Mouse (Mus musculus) stomach, embryonic 14.5 days (tissue): ENCODE data around the gene Pcnx2. TPM values are rescaled to one million over a fixed set of nuclear protein-coding genes. Genes with fewer than 3 reads are reported as not detected.

Source experiments
- ATAC-seq: fragments of 200-750 bp; cut with Nextera tagmentation; 2 replicates; pipeline ENCODE4 v1.8.0; 2017; ENCODE audit warnings: low read depth, moderate TSS enrichment; ENCODE audit not compliant: insufficient number of reproducible peaks, insufficient read depth, low FRiP score
- H3K27ac ChIP-seq: fragments of 300-500 bp; sonication (generic); 2 replicates; pipeline ENCODE4 v1.5.1; 2014; ENCODE audit warnings: mild to moderate bottlenecking, low read length, moderate library complexity, mixed read lengths
- H3K27me3 ChIP-seq: fragments of 300-500 bp; sonication (generic); 2 replicates; pipeline ENCODE4 v1.6.1; 2014; ENCODE audit warnings: low read length, control low read depth, mixed read lengths; ENCODE audit not compliant: control insufficient read depth, insufficient read depth
- H3K36me3 ChIP-seq: fragments of 300-500 bp; sonication (generic); 2 replicates; pipeline ENCODE4 v1.6.1; 2014; ENCODE audit warnings: mild to moderate bottlenecking, control low read depth, low read length, moderate library complexity, mixed read lengths; ENCODE audit not compliant: control insufficient read depth, insufficient read depth
- H3K4me1 ChIP-seq: fragments of 300-500 bp; sonication (generic); 2 replicates; pipeline ENCODE4 v1.6.1; 2014; ENCODE audit warnings: low read length, control low read depth, mixed read lengths; ENCODE audit not compliant: control insufficient read depth, insufficient read depth
- H3K4me2 ChIP-seq: fragments of 300-500 bp; sonication (generic); replicated peaks from 2 replicates; pipeline ENCODE4 v1.6.1; 2014; ENCODE audit warnings: low read depth, low read length, control low read depth
- H3K4me3 ChIP-seq: fragments of 300-500 bp; sonication (generic); 2 replicates; pipeline ENCODE4 v1.5.1; 2014; ENCODE audit warnings: low read depth, low read length, control low read depth
- H3K9ac ChIP-seq: fragments of 300-500 bp; sonication (generic); replicated peaks from 2 replicates; pipeline ENCODE4 v1.6.1; 2014; ENCODE audit warnings: low read depth, mild to moderate bottlenecking, control low read depth, low read length, moderate library complexity, mixed read lengths
- H3K9me3 ChIP-seq: fragments of 300-500 bp; sonication (generic); 2 replicates; pipeline ENCODE4 v1.6.1; 2016; ENCODE audit warnings: low read depth, low read length, control low read depth; ENCODE audit not compliant: control insufficient read depth
- WGBS: fragments of 180-500 bp; shearing (Covaris S2); extraction: QIAGEN DNeasy Blood & Tissue Kit; methylation state at CpG from one replicate; pipeline ENCODE4 v1.1.7; 2014; 5-methylcytosine and 5-hydroxymethylcytosine counted together
- polyA plus RNA-seq: library from polyadenylated mRNA; unstranded; fragments of >200 nt; fragmentation: Nextera tagmentation; extraction: Ambion mirVana; gene quantifications from 2 replicates; pipeline ENCODE4 v1.2.1, GENCODE M21; 2014

The Pcnx2 gene
- polyA plus RNA-seq, 1 experiment from 2014 or later: 0.29 TPM

GRCm38 (mm10) chr8:125823719-125824118, 74.4 kb downstream of the Pcnx2 start:
- Histone ChIP-seq H3K27ac (no peak overlapping the region), H3K4me1 (no peaks in the 10 kb centered on the region), H3K9me3 (no peaks in the 10 kb centered on the region), H3K4me2 (no peak overlapping the region), H3K4me3 (no peak overlapping the region), H3K27me3 (no peaks in the 10 kb centered on the region), H3K9ac (no peak overlapping the region), H3K36me3 (no peaks in the 10 kb centered on the region)
- 34% methylated on average over 12 of the region's 12 CpGs for WGBS
- no peak for ATAC-seq

DNA sequence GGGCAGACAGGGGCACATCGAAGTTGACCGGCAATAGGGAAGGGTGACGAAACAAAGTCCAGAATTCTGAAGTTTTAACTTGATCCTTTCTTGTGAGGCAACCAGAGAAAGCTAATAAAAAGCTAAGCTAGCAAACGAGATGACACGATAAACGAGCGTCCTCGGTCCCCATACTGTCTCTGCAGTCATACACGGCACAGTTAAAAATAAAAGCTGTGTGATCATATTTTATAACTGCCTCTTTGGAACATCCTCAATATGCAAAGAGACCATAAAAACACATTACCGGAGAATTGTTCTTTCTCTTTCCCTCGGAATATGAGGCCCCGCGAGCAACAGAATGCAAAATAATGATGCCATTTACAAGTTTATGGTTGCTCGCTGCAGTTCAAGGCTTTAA, 76.1 kb downstream of the Pcnx2 start:
- Histone ChIP-seq H3K4me2 (no peak overlapping the region), H3K27ac (no peak overlapping the region), H3K36me3 (no peaks in the 10 kb centered on the region), H3K9me3 (no peaks in the 10 kb centered on the region), H3K9ac (no peak overlapping the region), H3K4me1 (no peaks in the 10 kb centered on the region), H3K4me3 (no peak overlapping the region), H3K27me3 (no peaks in the 10 kb centered on the region)
- no peak for ATAC-seq
- WGBS: 66% methylated on average over 14 of the region's 14 CpGs

DNA sequence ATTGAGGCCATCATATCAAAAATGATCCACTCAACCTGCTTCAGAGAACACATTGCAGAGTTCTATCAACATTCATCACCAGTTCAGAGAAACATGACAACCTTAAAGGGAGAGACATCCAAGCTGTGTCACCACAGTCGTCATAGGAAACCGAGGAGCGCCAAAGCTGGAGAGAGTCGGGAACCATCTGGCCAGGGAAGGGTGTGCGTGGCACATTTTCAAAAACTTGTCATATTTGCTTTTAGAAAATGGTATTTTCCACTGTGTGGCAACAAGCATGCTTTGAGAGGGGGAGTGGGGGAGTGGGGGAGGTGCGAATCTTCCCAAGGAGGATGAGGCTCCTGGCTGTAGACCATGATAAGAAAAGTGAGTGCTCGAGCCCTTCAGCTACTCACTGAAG, 78.3 kb downstream of the Pcnx2 start:
- Histone ChIP-seq H3K4me3 (no peak overlapping the region), H3K36me3 (no peaks in the 10 kb centered on the region), H3K9ac (no peak overlapping the region), H3K9me3 (no peaks in the 10 kb centered on the region), H3K4me1 (no peaks in the 10 kb centered on the region), H3K27ac (no peak overlapping the region), H3K27me3 (no peaks in the 10 kb centered on the region), H3K4me2 (no peak overlapping the region)
- WGBS: 50% methylated on average over 7 of the region's 7 CpGs
- ATAC-seq: no peak

GRCm38 (mm10) chr8:125818796-125819195, 79.3 kb downstream of the Pcnx2 start:
- Histone ChIP-seq H3K4me3 (no peak overlapping the region), H3K4me1 (no peaks in the 10 kb centered on the region), H3K4me2 (no peak overlapping the region), H3K27ac (no peak overlapping the region), H3K36me3 (no peaks in the 10 kb centered on the region), H3K27me3 (no peaks in the 10 kb centered on the region), H3K9me3 (no peaks in the 10 kb centered on the region), H3K9ac (no peak overlapping the region)
- no peak for ATAC-seq
- 28% methylated on average over 9 of the region's 9 CpGs for WGBS

GRCm38 (mm10) chr8:125816742-125817141, 81.4 kb downstream of the Pcnx2 start:
- no peak for ATAC-seq
- Histone ChIP-seq H3K9ac (no peak overlapping the region), H3K27me3 (no peaks in the 10 kb centered on the region), H3K4me3 (no peak overlapping the region), H3K9me3 (no peaks in the 10 kb centered on the region), H3K36me3 (no peaks in the 10 kb centered on the region), H3K4me2 (no peak overlapping the region), H3K27ac (no peak overlapping the region), H3K4me1 (no peaks in the 10 kb centered on the region)
- 72% methylated on average over 5 of the region's 5 CpGs for WGBS

DNA sequence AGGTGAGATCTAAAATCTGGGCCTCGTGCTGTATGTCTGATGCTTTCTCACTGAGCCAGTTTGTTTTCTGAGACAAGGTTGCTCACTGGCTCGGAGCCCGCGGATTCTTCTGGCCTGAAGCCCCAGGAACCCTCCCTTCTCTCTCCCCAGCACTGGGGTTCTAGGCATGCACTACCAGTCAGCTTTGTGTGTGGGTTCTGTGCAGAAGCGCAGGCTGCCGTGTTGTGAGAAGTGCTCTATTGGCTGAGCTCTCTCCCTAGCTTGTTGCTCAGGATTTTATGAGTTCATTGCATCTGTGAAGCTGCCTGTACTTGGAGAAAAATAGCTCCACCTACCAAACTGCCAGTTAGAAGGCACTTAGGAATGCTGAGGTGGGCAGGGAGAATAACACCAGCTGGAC, 89.3 kb downstream of the Pcnx2 start:
- 75% methylated on average over 6 of the region's 6 CpGs for WGBS
- Histone ChIP-seq H3K9me3 (no peaks in the 10 kb centered on the region), H3K27ac (no peak overlapping the region), H3K36me3 (no peaks in the 10 kb centered on the region), H3K9ac (no peak overlapping the region), H3K4me2 (no peak overlapping the region), H3K4me1 (no peaks in the 10 kb centered on the region), H3K4me3 (no peak overlapping the region), H3K27me3 (no peaks in the 10 kb centered on the region)
- no peak; the same call in 1 of the 2 replicates for ATAC-seq

GRCm38 (mm10) chr8:125807905-125808310, 90.2 kb downstream of the Pcnx2 start:
- H3K9ac ChIP-seq: no peak overlapping the region
- no peak for ATAC-seq
- no peaks in the 10 kb centered on the region for H3K4me1 ChIP-seq
- H3K36me3 ChIP-seq: no peaks in the 10 kb centered on the region
- H3K27me3 ChIP-seq: no peaks in the 10 kb centered on the region
- WGBS: 80% methylated on average over 12 of the region's 12 CpGs
- no peak overlapping the region for H3K4me3 ChIP-seq
- no peaks in the 10 kb centered on the region for H3K9me3 ChIP-seq
- H3K27ac ChIP-seq: no peak overlapping the region
- no peak overlapping the region for H3K4me2 ChIP-seq

GRCm38 (mm10) chr8:125806459-125806858, 91.7 kb downstream of the Pcnx2 start:
- H3K9ac ChIP-seq: no peak overlapping the region
- no peak overlapping the region for H3K4me3 ChIP-seq
- no peak overlapping the region for H3K27ac ChIP-seq
- no peaks in the 10 kb centered on the region for H3K4me1 ChIP-seq
- no peaks in the 10 kb centered on the region for H3K36me3 ChIP-seq
- H3K27me3 ChIP-seq: no peaks in the 10 kb centered on the region
- no peak for ATAC-seq
- no peak overlapping the region for H3K4me2 ChIP-seq
- no peaks in the 10 kb centered on the region for H3K9me3 ChIP-seq
- WGBS: 54% methylated on average over 12 of the region's 12 CpGs

- Histone ChIP-seq H3K9me3 (no peaks in the 10 kb centered on the region), H3K4me2 (no peak overlapping the region), H3K27ac (no peak overlapping the region), H3K9ac (no peak overlapping the region), H3K27me3 (no peaks in the 10 kb centered on the region), H3K4me1 (peaks cover 7% of the 10 kb centered on the region; the same call in 1 of the 2 replicates), H3K36me3 (no peaks in the 10 kb centered on the region), H3K4me3 (no peak overlapping the region)
- 94% methylated on average over 2 of the region's 2 CpGs for WGBS
- no peak for ATAC-seq
Measured at GRCm38 (mm10) chr8:125796970-125797369, 101.1 kb downstream of the Pcnx2 start.
